Mouse (Mus musculus) erythroblast, embryonic 14.5 days (primary cell): Measurements from ENCODE around the gene A930002H24Rik.

ENCODE experiments used
- GATA1 ChIP-seq: IDR thresholded peaks from 2 replicates; pipeline ENCODE4 v1.6.1; 2012; ENCODE audit warnings: low read length, inconsistent platforms, mixed read lengths
- TAL1 ChIP-seq: IDR thresholded peaks from 3 replicates; pipeline ENCODE4 v1.6.1; 2012; ENCODE audit warnings: low read length, inconsistent platforms, mixed read lengths

DNA sequence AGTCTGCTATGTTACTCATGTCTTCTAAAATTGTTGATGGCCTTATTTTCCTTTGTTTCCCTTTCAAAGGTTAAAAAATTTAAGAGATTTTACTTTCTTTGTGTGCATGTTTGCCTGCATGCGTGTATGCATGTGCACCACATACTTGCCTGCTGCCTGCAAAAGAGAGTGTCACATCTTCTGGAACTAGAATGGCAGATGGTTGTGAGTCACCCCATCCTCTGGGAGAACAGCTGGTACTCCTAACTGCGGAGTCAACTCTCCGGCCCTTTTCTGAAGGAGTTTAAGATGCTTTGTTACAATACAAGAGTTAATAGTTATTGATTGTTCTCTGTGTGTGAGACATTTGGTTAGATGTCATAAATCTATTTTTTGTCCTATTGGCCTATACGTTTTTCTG lies 15.3 kb upstream of the A930002H24Rik start:
- TF ChIP-seq GATA1 (no peak), TAL1 (no peak)
